Mouse (Mus musculus) embryonic facial prominence, embryonic 11.5 days (tissue): ENCODE measurements around the gene Fam13c. TPM values are rescaled to one million over a fixed set of nuclear protein-coding genes. Genes with fewer than 3 reads are reported as not detected.

Source experiments
- ATAC-seq: fragments of 200-750 bp; cut with Nextera tagmentation; replicated peaks from 2 replicates; pipeline ENCODE4 v1.8.0; 2017; ENCODE audit warnings: low read depth; ENCODE audit not compliant: insufficient number of reproducible peaks, low FRiP score, low TSS enrichment
- DNase-seq: peaks from one replicate; pipeline ENCODE4 v3.0.0-alpha.2; 2015; ENCODE audit warnings: low spot score
- H3K27ac ChIP-seq: fragments of 300-500 bp; sonication (generic); replicated peaks from 2 replicates; pipeline ENCODE4 v1.5.1; 2014; ENCODE audit warnings: mild to moderate bottlenecking, low read depth, low read length, control low read depth
- H3K27me3 ChIP-seq: fragments of 300-500 bp; sonication (generic); 2 replicates; pipeline ENCODE4 v1.6.1; 2014; ENCODE audit warnings: mild to moderate bottlenecking, low read length, moderate library complexity, mixed read lengths; ENCODE audit not compliant: control insufficient read depth, insufficient read depth
- H3K36me3 ChIP-seq: fragments of 300-500 bp; sonication (generic); replicated peaks from 2 replicates; pipeline ENCODE4 v1.6.1; 2014; ENCODE audit warnings: low read depth, mild to moderate bottlenecking, low read length, moderate library complexity, mixed read lengths; ENCODE audit not compliant: control insufficient read depth, insufficient read depth
- H3K4me1 ChIP-seq: fragments of 300-500 bp; sonication (generic); 2 replicates; pipeline ENCODE4 v1.6.1; 2014; ENCODE audit warnings: low read length, mixed read lengths; ENCODE audit not compliant: control insufficient read depth, insufficient read depth
- H3K4me2 ChIP-seq: fragments of 300-500 bp; sonication (generic); 2 replicates; pipeline ENCODE4 v1.6.1; 2014; ENCODE audit warnings: low read depth, mild to moderate bottlenecking, control low read depth, low read length, moderate library complexity
- H3K4me3 ChIP-seq: fragments of 300-500 bp; sonication (generic); 2 replicates; pipeline ENCODE4 v1.5.1; 2014; ENCODE audit warnings: low read depth, low read length, control low read depth
- H3K9ac ChIP-seq: fragments of 300-500 bp; sonication (generic); replicated peaks from 2 replicates; pipeline ENCODE4 v1.6.1; 2014; ENCODE audit warnings: mild to moderate bottlenecking, control low read depth, low read length
- H3K9me3 ChIP-seq: fragments of 300-500 bp; sonication (generic); replicated peaks from 2 replicates; pipeline ENCODE4 v1.6.1; 2016; ENCODE audit warnings: mild to moderate bottlenecking, low read length, inconsistent platforms, mixed read lengths; ENCODE audit not compliant: control insufficient read depth
- WGBS: fragments of 180-500 bp; shearing (Covaris S2); extraction: QIAGEN DNeasy Blood & Tissue Kit; methylation state at CpG from one replicate; pipeline ENCODE4 v1.1.7; 2014; 5-methylcytosine and 5-hydroxymethylcytosine counted together
- polyA plus RNA-seq: library from polyadenylated mRNA; unstranded; fragments of >200 nt; fragmentation: Nextera tagmentation; extraction: Ambion mirVana; gene quantifications from 2 replicates; pipeline ENCODE4 v1.2.1, GENCODE M21; 2014

Fam13c gene
- polyA plus RNA-seq, 1 experiment from 2014 or later: 11.4 TPM

DNA sequence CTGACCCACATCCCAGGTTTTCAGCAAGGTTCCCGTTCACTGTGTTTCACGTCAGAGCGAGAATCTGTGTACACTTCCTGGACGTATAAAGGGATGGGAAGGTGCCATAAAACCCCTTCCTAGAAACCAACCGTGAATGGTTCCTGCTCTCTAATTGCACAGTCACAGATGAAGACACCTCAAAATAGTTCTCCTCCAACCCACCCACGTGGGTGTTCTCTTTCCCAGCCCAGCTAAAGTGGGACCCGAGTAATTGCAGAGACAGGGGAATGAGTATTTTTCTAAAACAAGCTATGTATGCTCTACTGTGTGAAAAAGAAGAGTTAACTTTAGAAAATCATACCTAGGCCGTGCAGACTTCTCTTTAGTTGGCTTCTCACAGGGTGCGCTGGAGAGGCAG is 74.6 kb downstream of the Fam13c start:
- no peak overlapping the region for H3K4me2 ChIP-seq
- no peak overlapping the region for H3K9ac ChIP-seq
- H3K27ac ChIP-seq: no peak overlapping the region
- 86% methylated on average over 9 of the region's 9 CpGs for WGBS
- no peaks in the 10 kb centered on the region for H3K36me3 ChIP-seq
- ATAC-seq (no peak), DNase-seq (no peak)
- H3K4me3 ChIP-seq: no peak overlapping the region
- H3K27me3 ChIP-seq: no peaks in the 10 kb centered on the region
- H3K9me3 ChIP-seq: no peaks in the 10 kb centered on the region
- H3K4me1 ChIP-seq: peaks cover 4% of the 10 kb centered on the region; the same call in 1 of the 2 replicates

DNA sequence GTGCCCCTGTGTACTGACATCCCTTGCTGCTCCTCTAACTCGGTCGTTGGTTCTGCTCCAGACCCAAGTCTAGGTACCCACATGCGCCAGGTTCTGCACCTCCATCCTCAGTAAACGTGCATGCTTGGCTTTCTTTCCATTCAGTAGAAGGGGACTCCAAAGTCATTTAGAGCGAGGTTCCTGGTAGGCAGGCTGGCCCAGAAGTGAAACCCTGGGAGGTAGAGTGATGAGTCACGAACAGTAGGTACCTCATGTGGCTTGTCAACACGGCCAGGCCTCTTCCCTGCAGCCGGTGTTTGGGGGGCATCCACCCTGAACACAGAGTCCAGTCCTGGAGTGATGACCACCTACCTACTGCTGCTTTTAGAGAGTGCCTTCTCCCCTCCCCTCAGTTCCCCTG is 76.4 kb downstream of the Fam13c start:
- H3K36me3 ChIP-seq: no peaks in the 10 kb centered on the region
- ATAC-seq (no peak), DNase-seq (no peak)
- no peak overlapping the region for H3K9ac ChIP-seq
- no peak overlapping the region for H3K27ac ChIP-seq
- H3K27me3 ChIP-seq: no peaks in the 10 kb centered on the region
- H3K4me1 ChIP-seq: peaks cover 4% of the 10 kb centered on the region; the same call in 1 of the 2 replicates
- H3K4me3 ChIP-seq: no peak overlapping the region
- whole genome bisulfite sequencing: 84% methylated on average over 8 of the region's 8 CpGs
- no peaks in the 10 kb centered on the region for H3K9me3 ChIP-seq
- H3K4me2 ChIP-seq: no peak overlapping the region

DNA sequence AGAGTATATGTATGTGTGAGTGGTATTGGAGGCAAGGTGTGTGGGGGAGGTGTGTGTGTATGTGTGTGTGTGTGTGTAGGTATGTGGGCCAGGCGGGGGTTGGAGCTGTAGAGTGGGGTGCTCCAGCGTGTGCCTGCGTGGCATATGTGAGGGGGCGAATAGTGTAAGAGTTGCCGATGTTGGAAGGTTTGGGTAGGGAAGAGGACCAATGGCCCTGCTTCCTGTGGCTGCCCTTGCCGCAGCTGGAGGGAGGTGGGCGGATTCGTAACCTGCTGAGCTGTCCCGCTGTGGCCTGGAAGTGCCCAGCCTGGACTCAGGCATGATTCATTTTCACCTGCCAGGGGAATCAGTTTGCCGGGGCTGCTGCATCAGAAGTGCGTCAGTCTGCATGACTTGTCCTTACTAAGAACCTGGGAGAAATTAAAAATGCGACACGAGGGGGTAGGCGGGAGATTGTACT is 79.4 kb downstream of the Fam13c start:
- Histone ChIP-seq H3K4me1 (peaks cover 4% of the 10 kb centered on the region; the same call in 1 of the 2 replicates), H3K27me3 (no peaks in the 10 kb centered on the region), H3K9ac (peak overlapping the region; percentile 46), H3K4me3 (peak overlapping the region; percentile 36), H3K36me3 (no peaks in the 10 kb centered on the region), H3K4me2 (peak overlapping the region; percentile 72), H3K9me3 (no peaks in the 10 kb centered on the region), H3K27ac (no peak overlapping the region)
- no peak for DNase-seq
- 7% methylated on average over 14 of the region's 14 CpGs for WGBS
- ATAC-seq: peak; percentile 14; the same call in 1 of the 2 replicates

DNA sequence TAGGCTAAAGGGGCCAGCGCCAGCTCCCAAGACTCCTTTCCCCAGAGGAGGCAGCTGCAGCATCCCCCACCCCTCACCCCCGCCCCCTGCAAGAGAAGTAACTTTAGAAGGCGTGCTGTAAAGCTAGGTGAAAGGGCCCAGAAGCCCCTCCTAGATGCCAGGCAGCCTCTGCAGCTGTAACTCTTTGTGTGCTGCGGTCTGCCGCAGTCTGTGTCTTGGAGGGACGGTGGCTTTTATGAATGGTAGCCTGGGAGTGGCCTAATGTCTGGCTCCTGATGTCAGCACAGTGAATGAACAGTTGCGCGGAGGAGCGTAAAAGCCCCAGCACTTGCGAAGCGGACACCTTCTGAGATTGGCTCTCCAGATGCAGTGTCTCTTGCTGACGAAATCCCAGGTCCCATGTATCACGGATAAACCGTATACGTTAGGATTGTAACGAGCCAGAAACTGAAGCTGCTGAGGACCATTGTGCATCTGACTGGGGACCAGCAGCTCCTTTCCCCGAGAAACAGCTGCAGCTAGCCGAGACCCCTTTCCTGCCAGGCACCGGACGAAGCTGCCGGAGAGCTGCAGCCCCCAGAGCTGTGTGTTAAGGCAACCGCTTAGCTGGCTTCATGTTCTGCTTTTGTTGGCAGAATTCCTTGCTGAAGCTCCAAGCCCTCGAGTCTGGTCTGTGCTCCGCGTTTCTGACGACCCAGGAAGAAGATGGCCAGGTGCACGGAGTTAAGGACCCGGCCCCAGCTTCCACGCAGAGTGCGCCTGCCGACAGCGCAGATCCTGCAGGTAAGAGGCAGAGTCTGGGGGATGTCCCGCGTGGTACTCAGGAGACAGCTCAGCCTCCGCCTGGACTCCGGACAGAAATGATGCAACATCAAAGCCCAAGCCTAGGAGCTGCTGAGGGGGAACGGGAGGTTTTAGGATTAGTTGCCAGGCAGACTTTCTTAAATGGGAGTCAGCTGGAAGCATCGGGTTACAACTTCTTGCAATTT is 80.2 kb downstream of the Fam13c start:
- Histone ChIP-seq H3K27ac (peak overlapping the region; percentile 36; the same call in 1 of the 2 replicates), H3K27me3 (no peaks in the 10 kb centered on the region), H3K9ac (peak overlapping the region; percentile 46), H3K4me2 (peak overlapping the region; percentile 72), H3K36me3 (no peaks in the 10 kb centered on the region), H3K4me1 (peaks cover 4% of the 10 kb centered on the region; the same call in 1 of the 2 replicates), H3K9me3 (no peaks in the 10 kb centered on the region), H3K4me3 (peak overlapping the region; percentile 36)
- DNase-seq (peak; percentile 75), ATAC-seq (peak; percentile 86)
- under 1% methylated on average over 38 of the region's 38 CpGs for WGBS

DNA sequence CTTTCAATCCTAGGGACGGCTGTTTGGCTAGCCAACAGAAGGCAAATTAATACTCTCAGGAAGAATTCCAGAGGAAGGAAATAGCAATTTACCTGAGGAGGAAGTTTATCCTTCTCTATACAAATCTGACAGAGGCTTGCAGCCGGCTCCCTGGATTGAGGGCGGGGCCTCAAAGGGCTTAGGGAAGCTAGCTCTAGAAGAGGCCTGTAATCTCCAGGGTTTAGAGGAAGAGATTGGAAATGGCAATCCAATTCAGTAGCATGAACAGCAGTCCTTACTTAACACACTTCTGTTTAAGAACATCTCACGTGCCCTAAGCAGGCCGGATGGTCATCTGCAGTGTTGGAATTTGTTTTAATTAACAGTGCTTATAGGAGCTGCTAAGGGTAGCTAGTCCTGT is 81.1 kb downstream of the Fam13c start:
- DNase-seq (peak; percentile 53), ATAC-seq (no peak)
- Histone ChIP-seq H3K36me3 (no peaks in the 10 kb centered on the region), H3K4me1 (peaks cover 4% of the 10 kb centered on the region; the same call in 1 of the 2 replicates), H3K27me3 (no peaks in the 10 kb centered on the region), H3K4me2 (peak overlapping the region; percentile 72), H3K9ac (no peak overlapping the region), H3K4me3 (peak overlapping the region; percentile 36), H3K9me3 (no peaks in the 10 kb centered on the region), H3K27ac (no peak overlapping the region)
- 18% methylated on average over 5 of the region's 5 CpGs for WGBS

DNA sequence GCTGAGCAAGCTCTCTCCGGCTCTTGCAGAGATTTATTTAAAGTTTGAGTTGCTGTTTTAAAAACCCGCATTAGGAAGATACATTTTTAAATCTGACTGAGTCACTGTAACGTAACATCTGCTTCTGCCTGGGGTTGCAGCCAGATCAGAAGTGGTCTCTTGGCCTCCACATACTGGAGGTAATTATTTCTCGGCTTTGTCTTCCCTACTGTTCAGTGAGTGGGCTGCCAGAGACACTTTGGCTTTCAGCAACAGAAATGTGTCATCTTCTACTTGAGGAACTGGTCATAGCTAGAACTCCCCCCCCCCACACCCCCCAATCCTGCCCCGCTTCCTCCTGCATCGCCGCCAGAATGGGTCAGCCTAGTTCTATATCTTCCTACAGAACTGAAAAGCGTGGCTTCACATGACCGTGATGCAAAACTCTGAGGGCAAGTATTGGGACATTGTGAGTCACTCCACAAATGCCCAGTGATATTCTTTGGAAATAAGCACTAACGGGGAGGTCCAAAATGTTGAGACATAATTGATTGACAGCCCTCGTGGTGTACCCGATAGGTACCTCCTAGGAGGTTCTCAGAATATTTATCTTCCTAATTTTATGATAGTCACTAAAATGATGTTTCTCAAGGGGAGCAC is 90.0 kb downstream of the Fam13c start:
- no peak for ATAC-seq
- no peak overlapping the region for H3K4me2 ChIP-seq
- H3K36me3 ChIP-seq: no peaks in the 10 kb centered on the region
- no peaks in the 10 kb centered on the region for H3K9me3 ChIP-seq
- H3K4me1 ChIP-seq: no peaks in the 10 kb centered on the region
- DNase-seq: no peak
- no peak overlapping the region for H3K9ac ChIP-seq
- WGBS: 94% methylated on average over 12 of the region's 12 CpGs
- no peak overlapping the region for H3K4me3 ChIP-seq
- H3K27ac ChIP-seq: no peak overlapping the region
- no peaks in the 10 kb centered on the region for H3K27me3 ChIP-seq

DNA sequence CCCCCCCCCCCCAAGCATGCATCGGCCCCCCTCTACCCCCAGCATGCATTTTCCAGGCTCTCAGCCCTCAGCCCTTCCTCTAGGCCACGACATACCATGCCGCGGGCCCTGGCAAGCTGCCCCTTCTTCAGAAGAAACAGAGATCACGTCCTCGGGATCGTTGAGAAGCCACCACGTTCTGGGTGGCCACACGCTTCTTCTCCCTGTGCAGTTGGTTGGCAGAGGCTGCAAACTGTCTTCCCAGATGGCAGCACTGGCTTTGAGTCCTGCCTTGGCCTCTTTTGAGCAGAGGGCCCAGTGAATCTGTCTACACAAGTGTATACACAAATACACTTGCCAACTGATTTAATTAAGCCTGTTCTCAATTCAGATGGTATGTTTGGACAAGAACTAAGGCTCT is 92.0 kb downstream of the Fam13c start:
- no peak overlapping the region for H3K27ac ChIP-seq
- no peaks in the 10 kb centered on the region for H3K27me3 ChIP-seq
- H3K9me3 ChIP-seq: no peaks in the 10 kb centered on the region
- 89% methylated on average over 9 of the region's 9 CpGs for WGBS
- H3K4me2 ChIP-seq: no peak overlapping the region
- DNase-seq (no peak), ATAC-seq (no peak)
- no peak overlapping the region for H3K9ac ChIP-seq
- no peaks in the 10 kb centered on the region for H3K4me1 ChIP-seq
- no peaks in the 10 kb centered on the region for H3K36me3 ChIP-seq
- no peak overlapping the region for H3K4me3 ChIP-seq
